Mouse (Mus musculus): ENCODE data around the gene Ehd2. TPM values are rescaled to one million over a fixed set of nuclear protein-coding genes. Genes with fewer than 3 reads are reported as not detected.

Gene Ehd2
- polyA plus RNA-seq (2011; ENCODE audit: insufficient read length, low read depth, missing spikeins) = 136 and 191 TPM in 2 replicates

GRCm38 (mm10) chr7:15967312-15967711 lies at the start of gene Ehd2:
TSS of gene Ehd2 (minus strand) at chr7:15967567.
- Histone ChIP-seq H3K4me3 (ENCODE audit: insufficient read depth, low read length) (peak within 1 kb of the TSS; percentile 90), H3K4me1 (ENCODE audit: control insufficient read depth, insufficient read depth, low read length) (peaks cover 9% of the 10 kb centered on the region; the same call in 1 of the 2 replicates), H3K27ac (ENCODE audit: insufficient read depth, low read length) (peak within 1 kb of the TSS; percentile 58)
- peak; percentile 79 for TF ChIP-seq CTCF (IDR thresholded peaks at IDR 0.05; ENCODE audit: borderline replicate concordance, insufficient read depth, low read length)
- TF ChIP-seq POLR2A (IDR thresholded peaks at IDR 0.05; ENCODE audit: low read depth, low read length) = peak; percentile 96

DNA sequence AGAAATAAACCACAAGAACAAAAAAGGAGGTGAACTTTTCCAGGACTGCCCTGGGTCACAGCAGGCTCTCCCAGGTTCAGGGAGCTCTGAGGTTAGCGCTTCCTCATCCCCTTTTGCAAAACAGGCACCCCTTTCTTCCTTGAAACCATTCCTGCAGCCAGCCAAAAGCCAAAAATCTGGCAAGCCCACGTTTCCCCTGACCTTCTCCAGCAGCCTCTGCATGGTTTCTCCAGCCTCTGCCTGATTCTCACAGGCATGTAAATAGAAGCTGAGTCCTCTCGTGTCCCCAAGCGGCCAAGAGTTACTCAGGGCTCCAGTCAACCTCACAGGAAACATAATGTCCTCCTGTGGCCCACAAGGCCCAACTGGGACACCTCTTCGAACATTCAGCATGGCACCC lies 48.0 kb upstream of the Ehd2 start:
- Histone ChIP-seq H3K27ac (ENCODE audit: insufficient read depth, low read length) (no peak overlapping the region), H3K4me1 (ENCODE audit: control insufficient read depth, insufficient read depth, low read length) (peaks cover 15% of the 10 kb centered on the region), H3K4me3 (ENCODE audit: insufficient read depth, low read length) (no peak overlapping the region)
- TF ChIP-seq POLR2A (IDR thresholded peaks at IDR 0.05; ENCODE audit: low read depth, low read length) (no peak), CTCF (IDR thresholded peaks at IDR 0.05; ENCODE audit: borderline replicate concordance, insufficient read depth, low read length) (no peak)

GRCm38 (mm10) chr7:16014521-16015175 lies 47.3 kb upstream of the Ehd2 start:
- peak overlapping the region; percentile 12; the same call in 1 of the 2 replicates for H3K27ac ChIP-seq (ENCODE audit: insufficient read depth, low read length)
- peaks cover 15% of the 10 kb centered on the region for H3K4me1 ChIP-seq (ENCODE audit: control insufficient read depth, insufficient read depth, low read length)
- no peak overlapping the region for H3K4me3 ChIP-seq (ENCODE audit: insufficient read depth, low read length)
- TF ChIP-seq CTCF (IDR thresholded peaks at IDR 0.05; ENCODE audit: borderline replicate concordance, insufficient read depth, low read length) = no peak
- TF ChIP-seq POLR2A (IDR thresholded peaks at IDR 0.05; ENCODE audit: low read depth, low read length) = no peak

GRCm38 (mm10) chr7:16013722-16014275 lies 46.4 kb upstream of the Ehd2 start:
- TF ChIP-seq POLR2A (IDR thresholded peaks at IDR 0.05; ENCODE audit: low read depth, low read length) (no peak), CTCF (IDR thresholded peaks at IDR 0.05; ENCODE audit: borderline replicate concordance, insufficient read depth, low read length) (no peak)
- peaks cover 15% of the 10 kb centered on the region for H3K4me1 ChIP-seq (ENCODE audit: control insufficient read depth, insufficient read depth, low read length)
- no peak overlapping the region for H3K4me3 ChIP-seq (ENCODE audit: insufficient read depth, low read length)
- peak overlapping the region; percentile 12; the same call in 1 of the 2 replicates for H3K27ac ChIP-seq (ENCODE audit: insufficient read depth, low read length)

DNA sequence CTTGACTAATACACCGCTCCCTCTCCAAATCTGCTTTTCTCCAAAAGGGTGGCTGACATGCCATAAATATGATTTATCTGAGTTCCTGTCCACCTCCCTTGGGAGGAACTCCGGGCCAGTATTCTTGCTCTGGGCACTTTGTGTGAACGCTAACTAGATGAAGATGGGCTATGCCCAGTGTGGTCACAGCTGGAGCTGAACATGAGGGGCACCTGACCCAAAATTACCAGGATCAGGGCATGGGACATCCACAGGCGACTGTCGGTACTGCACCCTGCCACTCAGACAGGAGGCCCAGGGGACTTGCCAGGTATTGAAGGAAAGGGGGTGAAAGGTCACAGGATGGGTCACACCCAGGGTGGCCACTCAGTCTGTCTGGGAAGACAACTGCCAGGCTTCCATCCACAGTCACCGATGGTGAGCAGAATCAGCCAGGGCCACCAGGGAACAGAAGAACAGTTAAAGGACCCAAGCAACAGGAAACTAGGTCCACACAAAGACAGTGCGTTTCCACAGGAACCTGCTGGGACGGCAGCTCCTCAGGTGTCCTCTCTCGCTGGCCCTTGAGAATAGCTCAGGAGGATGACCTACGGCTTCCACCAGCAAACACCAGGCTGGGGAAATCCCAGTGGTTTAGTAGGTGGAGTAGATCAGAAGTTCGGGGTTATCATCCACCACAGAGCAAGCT lies 45.4 kb upstream of the Ehd2 start:
- no peak for TF ChIP-seq POLR2A (IDR thresholded peaks at IDR 0.05; ENCODE audit: low read depth, low read length)
- no peak for TF ChIP-seq CTCF (IDR thresholded peaks at IDR 0.05; ENCODE audit: borderline replicate concordance, insufficient read depth, low read length)
- Histone ChIP-seq H3K4me1 (ENCODE audit: control insufficient read depth, insufficient read depth, low read length) (peaks cover 15% of the 10 kb centered on the region), H3K27ac (ENCODE audit: insufficient read depth, low read length) (peak overlapping the region; percentile 5; the same call in 1 of the 2 replicates), H3K4me3 (ENCODE audit: insufficient read depth, low read length) (no peak overlapping the region)

- TF ChIP-seq POLR2A (IDR thresholded peaks at IDR 0.05; ENCODE audit: low read depth, low read length) (no peak), CTCF (IDR thresholded peaks at IDR 0.05; ENCODE audit: borderline replicate concordance, insufficient read depth, low read length) (no peak)
- Histone ChIP-seq H3K4me1 (ENCODE audit: control insufficient read depth, insufficient read depth, low read length) (peaks cover 15% of the 10 kb centered on the region), H3K27ac (ENCODE audit: insufficient read depth, low read length) (0 out of 2 replicates have a peak overlapping the region, but pooled peaks have one; percentile 11), H3K4me3 (ENCODE audit: insufficient read depth, low read length) (no peak overlapping the region)
Measured at GRCm38 (mm10) chr7:16011418-16012085, 44.2 kb upstream of the Ehd2 start.

- Histone ChIP-seq H3K4me3 (ENCODE audit: insufficient read depth, low read length) (no peak overlapping the region), H3K27ac (ENCODE audit: insufficient read depth, low read length) (peak overlapping the region; percentile 4; the same call in 1 of the 2 replicates), H3K4me1 (ENCODE audit: control insufficient read depth, insufficient read depth, low read length) (peaks cover 15% of the 10 kb centered on the region)
- TF ChIP-seq CTCF (IDR thresholded peaks at IDR 0.05; ENCODE audit: borderline replicate concordance, insufficient read depth, low read length) = no peak
- TF ChIP-seq POLR2A (IDR thresholded peaks at IDR 0.05; ENCODE audit: low read depth, low read length) = no peak
Measured at GRCm38 (mm10) chr7:16010649-16011048, 43.3 kb upstream of the Ehd2 start.

GRCm38 (mm10) chr7:16009636-16010035 lies 42.3 kb upstream of the Ehd2 start:
- TF ChIP-seq CTCF (IDR thresholded peaks at IDR 0.05; ENCODE audit: borderline replicate concordance, insufficient read depth, low read length) (no peak), POLR2A (IDR thresholded peaks at IDR 0.05; ENCODE audit: low read depth, low read length) (no peak)
- Histone ChIP-seq H3K4me3 (ENCODE audit: insufficient read depth, low read length) (no peak overlapping the region), H3K27ac (ENCODE audit: insufficient read depth, low read length) (no peak overlapping the region), H3K4me1 (ENCODE audit: control insufficient read depth, insufficient read depth, low read length) (peaks cover 18% of the 10 kb centered on the region)

DNA sequence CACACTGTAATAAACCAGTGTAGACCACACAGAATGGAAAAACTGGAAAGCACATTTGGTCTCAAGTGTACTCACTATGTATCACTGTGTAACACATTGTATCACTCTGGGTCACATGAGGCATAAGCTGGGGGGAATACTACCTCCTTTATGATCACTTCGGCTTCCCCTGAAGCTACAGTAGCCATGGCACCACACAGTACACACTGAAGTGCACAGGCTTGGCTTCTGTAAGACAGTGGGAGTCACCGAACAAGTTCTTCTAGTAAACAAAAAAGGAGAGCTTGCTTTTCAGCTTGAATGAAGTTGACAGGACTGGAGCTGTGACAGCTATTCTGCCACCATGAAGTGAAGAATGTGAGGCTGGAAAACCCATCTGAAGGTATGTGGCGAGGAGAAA lies 37.7 kb upstream of the Ehd2 start:
- TF ChIP-seq POLR2A (IDR thresholded peaks at IDR 0.05; ENCODE audit: low read depth, low read length) = no peak
- no peak for TF ChIP-seq CTCF (IDR thresholded peaks at IDR 0.05; ENCODE audit: borderline replicate concordance, insufficient read depth, low read length)
- Histone ChIP-seq H3K27ac (ENCODE audit: insufficient read depth, low read length) (no peak overlapping the region), H3K4me1 (ENCODE audit: control insufficient read depth, insufficient read depth, low read length) (peaks cover 8% of the 10 kb centered on the region), H3K4me3 (ENCODE audit: insufficient read depth, low read length) (no peak overlapping the region)
